Mouse (Mus musculus) telencephalon, adult 2 months (tissue): ENCODE measurements at regions not wholly inside any gene's neighbourhood (a gene's known extent, or its start where the extent isn't known, plus 50 kb on each side); places are given as distances from the start of the nearest gene placed in this dataset.

Source experiments
- DNase-seq: peaks from one replicate; pipeline ENCODE4 v3.0.0-alpha.2; 2011; ENCODE audit warnings: low read depth, low spot score

DNA sequence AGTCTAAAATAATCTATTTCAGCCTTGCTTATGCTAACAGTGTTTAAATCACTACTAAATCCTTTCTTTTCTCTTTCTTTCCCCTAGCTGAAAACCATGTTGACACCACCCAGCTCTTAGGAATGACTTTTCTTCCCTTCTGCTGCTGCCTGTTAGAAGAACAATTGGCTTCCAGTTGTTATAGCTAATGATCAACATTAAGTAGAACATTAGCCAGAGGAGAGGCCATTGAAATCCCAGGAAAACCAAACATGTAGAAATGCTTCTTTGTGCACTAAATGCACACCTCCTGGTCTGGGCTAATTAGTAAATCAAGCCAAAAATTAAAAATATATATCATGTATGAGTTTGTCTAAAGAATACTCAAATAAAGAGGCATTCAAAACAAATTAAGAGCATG lies 703.0 kb upstream of the Arpp21 start:
- DNase-seq = no peak

DNA sequence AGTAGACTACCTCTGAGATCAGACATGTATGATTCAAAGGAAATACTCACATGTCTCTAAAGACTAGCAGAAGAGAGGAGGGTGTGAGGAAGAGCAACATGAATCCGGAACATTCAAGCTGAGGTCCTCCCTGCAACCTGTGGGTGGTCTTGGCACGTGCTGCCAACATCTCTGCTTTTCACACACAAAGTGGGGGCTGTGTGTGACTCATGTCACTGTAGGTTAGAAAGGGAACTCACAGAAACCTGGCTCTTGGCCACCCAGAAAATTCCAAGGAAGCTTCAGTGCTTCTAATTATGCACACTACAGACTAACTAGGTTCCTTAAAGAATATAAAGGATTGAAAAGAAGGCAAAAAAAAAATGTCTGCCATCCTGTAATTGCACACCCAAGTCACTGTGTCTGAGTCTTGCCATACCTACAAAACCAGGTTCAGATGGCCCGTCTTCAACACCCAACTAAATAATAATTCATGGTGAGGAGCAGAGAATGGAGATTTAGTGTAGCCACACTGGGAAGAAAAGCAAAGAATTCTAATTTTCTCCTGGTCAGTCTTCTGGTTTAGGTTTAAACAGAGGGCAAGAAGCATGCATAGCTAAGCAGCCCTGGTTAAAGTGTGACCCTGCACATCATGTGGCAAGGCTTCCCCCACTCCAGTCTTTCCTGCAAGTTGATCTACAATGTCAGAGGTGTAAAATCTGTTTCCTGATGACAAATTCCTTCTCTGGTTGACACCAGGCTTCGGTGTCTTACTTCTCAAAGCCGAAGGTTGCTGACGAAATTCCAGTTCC lies 673.8 kb upstream of the Arpp21 start:
- peak; percentile 74 for DNase-seq

- peak; percentile 44 for DNase-seq
Measured at GRCm38 (mm10) chr9:112905955-112906354, 670.2 kb upstream of the Arpp21 start.

DNA sequence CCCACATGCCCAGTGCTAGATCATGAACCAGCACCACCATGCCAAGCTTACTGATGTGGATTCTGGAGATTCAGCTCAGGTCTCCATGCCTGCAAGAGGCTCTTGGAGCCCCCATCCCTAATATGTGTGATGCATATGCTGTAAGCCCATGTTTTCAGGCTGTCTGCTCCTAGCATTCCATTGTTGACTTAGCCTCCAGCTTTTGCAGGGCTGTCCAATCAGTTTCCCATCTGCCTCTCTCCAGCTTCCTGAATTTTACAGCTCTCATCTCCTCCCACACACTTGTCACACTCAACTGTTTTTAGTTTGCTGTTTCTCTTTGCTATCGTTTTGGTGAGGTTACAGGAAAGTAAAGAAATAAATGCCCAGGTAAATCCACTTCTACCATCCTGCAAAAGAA lies 629.2 kb upstream of the Arpp21 start:
- peak; percentile 81 for DNase-seq

DNA sequence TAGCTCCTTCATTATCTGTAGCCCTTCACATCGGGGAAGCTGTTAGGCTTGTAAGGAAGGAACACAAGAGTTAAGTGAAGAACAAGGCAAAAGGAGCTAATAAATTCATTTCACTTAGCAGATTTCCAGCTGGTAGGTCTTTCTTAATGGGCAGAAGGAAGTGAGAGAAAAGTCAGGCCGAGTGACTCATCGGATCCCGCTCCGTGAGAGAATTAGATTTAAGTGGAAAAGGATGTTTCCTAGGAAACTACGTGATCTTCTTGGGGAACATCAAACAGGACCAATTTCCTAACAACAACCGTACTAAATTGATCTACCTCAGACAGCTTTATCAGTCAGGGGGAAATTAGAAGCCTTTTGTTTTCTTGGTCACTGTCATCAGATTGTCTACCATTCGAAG lies 625.4 kb upstream of the Arpp21 start:
- peak; percentile 63 for DNase-seq

GRCm38 (mm10) chr9:112860307-112860893 lies 624.7 kb upstream of the Arpp21 start:
- no peak for DNase-seq

DNA sequence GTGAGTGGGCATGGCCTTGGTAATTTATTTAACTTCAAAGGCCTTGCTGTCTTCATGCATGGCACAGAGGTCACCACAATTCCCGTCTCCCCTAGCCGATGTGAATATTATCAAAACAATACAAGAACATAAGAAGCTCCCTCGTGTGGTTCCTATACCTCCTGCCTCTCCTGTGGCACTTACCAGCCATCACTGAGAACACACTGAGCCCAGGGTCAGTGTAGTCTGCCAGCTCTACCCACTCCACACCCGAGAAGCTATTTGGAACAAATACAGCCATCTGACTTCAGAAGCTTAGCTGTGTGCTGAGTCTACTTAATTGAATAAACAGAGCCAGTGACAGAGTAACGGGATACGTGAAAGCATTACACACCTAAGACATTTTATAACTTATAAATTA lies 605.7 kb upstream of the Arpp21 start:
- no peak for DNase-seq

DNA sequence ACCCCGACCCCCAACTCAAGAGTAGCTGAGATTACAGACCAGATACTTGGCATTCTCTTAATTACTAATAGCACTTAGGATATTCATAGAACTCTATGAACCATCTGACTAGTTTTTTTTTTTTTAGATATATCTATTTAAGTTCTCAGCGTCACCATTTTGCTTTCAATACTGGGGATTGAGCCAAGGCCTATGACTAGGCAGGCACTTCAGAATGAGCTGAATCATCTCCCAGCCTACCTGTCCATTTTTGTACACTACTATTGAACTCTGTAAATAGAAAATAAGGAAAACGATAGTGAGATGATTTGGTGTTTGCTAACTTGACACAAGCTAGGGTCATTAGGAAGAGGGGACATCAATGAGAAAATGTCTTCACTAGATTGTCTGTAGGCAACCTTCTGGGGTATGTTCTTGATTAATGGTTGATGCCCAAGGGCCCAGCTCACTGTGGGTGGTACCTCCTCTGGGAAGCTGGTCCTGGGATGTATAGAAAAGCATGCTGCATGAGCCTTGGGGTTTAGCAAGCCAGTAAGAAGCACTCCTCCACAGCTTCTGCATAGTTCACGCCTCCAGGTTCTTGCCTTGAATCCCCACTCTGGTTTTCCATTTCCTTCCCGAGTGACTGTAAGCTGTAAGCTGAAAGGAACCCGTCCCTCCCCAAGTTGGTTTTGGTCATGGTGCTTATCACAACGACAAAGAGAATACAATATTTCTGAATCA lies 603.5 kb upstream of the Arpp21 start:
- DNase-seq = no peak

DNA sequence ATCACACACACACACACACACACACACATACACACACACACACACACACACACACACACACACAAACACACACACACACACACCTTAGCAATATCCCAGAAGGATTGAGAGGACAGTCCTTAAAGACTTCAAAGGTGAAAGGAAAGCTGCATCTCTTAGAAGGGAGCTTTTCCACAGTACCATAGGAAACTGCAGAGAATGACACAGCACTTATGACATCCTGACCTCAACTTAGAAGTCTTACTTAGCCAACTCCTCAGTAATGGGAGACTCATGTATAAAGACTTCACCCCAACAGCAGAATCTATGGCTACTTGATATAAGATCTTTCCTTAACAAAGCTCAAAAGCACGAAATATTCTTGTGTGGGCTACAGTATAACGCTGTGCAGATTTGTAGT lies 601.8 kb upstream of the Arpp21 start:
- no peak for DNase-seq

DNA sequence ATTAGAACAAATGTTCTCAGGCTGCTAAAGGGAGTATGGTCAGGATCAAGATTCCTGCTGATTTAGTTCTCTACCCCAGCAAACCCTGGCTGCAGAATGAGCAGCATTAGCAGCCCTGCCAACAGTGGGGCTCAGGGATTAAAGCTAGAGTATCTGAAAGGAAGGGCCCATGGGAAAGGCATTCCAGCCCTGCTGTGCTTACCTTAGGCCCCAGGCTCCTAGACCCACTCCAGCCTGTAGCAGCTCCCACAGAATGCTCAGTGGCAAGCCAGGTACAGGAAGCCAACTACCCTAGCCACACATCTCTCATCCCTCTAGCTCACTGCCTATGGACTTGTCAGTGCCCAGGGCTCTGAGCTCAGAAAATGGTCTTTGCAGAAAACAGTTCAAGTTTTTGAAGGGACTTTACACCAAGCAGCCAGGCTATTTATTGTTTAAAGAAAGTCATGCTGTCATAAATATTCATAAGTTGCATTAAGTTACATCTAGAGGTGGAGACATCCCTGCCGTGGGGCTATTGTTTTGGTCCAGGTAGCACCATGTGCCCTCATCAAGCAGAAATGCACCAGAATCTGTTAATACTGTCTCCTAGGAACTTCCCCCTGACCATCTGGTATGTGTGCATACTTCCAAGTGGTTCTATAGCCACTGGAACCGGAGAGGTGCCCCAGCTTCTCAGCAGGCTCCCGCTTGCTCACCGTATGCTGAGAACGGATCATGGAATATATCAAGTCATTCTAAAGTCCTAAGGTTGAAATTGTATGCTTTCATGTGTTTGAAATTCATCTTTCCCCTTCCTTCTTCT lies 598.9 kb upstream of the Arpp21 start:
- DNase-seq = no peak

DNA sequence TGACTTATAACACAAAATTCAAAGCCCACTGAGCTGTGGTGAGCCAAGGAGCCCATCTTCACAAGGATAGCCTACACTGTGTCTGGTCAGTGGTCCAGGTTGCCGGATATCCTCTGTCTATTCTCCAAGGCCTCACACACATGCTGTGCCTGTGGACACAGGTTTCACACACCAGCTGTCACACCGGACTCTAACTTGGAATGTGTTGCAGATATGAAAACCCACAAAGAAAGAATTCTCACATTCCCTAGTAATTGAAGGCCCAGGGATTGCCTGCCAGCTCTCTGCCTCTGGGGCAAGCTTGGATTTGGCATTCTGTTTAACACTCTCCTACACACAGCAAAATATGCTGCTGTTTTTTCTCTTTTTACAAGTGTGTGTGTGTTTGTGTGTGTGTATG lies 595.4 kb upstream of the Arpp21 start:
- DNase-seq = no peak

- no peak for DNase-seq
Measured at GRCm38 (mm10) chr9:112828602-112829001, 592.9 kb upstream of the Arpp21 start.

GRCm38 (mm10) chr9:112826592-112826991 lies 590.9 kb upstream of the Arpp21 start:
- DNase-seq = no peak

DNA sequence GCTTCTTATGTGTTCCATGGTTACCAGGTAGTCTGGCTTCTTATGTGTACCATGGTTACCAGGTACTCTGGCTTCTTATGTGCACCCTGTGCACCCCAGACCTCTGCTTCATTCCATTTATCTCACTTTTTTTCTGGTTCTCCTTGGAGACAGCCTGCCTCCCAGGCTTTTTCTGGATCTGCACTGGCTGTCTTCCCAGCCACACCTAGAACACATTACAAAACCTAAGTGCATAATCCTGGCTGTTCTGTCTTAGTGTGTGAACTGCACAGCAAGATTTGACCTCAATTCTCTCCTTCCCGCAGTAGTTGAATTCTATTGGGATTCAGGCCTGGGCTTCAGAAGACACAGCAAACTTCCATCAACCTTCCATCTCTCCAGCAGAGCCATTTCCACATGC lies 586.2 kb upstream of the Arpp21 start:
- DNase-seq = no peak

DNA sequence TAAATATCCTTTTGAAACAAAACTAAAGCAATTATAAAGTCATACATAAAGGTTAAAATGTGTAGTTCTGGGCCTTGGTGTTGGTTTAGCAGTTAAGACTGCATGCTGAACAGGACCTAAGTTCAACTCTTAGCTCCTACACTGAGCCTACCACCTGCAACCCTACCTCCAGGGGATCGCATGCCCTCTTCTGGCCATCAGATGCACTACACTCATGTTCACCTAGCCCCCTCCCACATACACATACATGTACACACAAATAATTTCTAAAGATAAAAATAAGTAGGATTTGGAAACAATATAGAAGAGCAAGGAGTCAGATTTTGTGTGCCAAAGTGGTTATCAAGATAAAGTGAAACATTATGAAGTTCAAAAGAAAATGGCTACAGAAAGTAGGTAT lies 576.2 kb upstream of the Arpp21 start:
- no peak for DNase-seq

GRCm38 (mm10) chr9:112799583-112800220 lies 564.0 kb upstream of the Arpp21 start:
- DNase-seq = no peak

DNA sequence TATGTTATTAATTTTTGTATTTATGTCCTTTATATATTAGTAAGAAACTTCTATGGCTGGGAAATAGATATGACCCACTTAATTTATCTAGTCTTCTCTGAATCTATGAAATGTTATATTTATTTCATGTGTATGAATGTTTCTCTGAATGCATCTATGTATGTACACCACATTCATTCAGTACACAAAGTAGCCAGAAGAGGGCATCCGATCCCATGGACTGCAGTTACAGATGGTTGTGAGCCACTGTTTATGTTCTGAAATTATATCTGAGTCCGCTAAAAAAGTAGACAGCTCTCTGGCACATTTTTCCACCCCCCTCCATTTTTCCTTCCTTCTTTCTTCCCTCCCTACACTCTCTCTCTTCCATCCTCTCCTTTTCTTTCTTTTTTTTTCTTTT lies 557.8 kb upstream of the Arpp21 start:
- no peak for DNase-seq

GRCm38 (mm10) chr9:112771981-112772380 lies 536.2 kb upstream of the Arpp21 start:
- DNase-seq = peak; percentile 57

- no peak for DNase-seq
Measured at GRCm38 (mm10) chr9:112744616-112745015, 508.9 kb upstream of the Arpp21 start.

DNA sequence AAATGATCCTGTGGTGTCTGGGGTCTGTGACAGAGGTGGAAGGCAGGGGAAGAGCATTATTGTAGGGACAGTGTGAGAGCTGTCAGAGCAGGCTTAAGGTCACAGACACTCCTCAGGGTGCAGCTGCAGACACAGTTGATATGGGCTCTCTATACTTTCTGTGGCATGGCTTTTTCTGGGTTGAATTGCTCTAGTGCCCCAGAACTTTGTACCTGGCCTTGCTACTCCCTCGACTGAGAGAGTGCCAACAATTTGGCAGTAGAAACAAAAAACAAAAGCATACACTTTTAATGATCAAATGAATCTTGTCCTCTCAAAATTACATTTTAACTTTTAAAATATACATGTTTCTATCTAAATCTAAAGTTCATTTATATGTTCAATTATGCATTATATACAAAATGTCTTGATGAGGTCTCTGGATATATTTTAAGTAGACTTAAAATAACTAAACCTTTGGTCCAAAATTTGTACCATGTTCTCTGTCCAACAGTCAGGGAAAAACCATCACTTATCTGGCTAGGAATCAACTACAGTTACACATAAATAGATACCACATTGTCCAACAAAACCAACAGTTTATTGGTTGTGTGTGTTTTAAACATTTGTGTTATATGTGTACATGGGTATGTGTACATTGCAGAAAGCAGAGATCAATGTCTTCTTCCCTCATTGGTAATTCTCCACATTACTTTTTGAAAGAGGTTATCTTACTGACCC lies 508.3 kb upstream of the Arpp21 start:
- DNase-seq = no peak

- DNase-seq = no peak
Measured at GRCm38 (mm10) chr9:112735761-112736160, 500.0 kb upstream of the Arpp21 start.
